Mouse (Mus musculus) testis, adult 2 months (tissue): Measurements from ENCODE around the gene Lrrc8d.

Experiments used
- CTCF ChIP-seq: fragments of 200-500 bp; IDR thresholded peaks from 2 replicates; pipeline ENCODE4 v1.5.1; 2012; ENCODE audit warnings: low read depth, mild to moderate bottlenecking, inconsistent platforms, low read length, moderate library complexity; ENCODE audit not compliant: control insufficient read depth, insufficient read depth, insufficient replicate concordance
- POLR2A ChIP-seq: fragments of 200-500 bp; IDR thresholded peaks from 2 replicates; pipeline ENCODE4 v1.6.1; 2012; ENCODE audit warnings: low read depth, mild to moderate bottlenecking, inconsistent platforms, low read length, moderate library complexity; ENCODE audit not compliant: control insufficient read depth

DNA sequence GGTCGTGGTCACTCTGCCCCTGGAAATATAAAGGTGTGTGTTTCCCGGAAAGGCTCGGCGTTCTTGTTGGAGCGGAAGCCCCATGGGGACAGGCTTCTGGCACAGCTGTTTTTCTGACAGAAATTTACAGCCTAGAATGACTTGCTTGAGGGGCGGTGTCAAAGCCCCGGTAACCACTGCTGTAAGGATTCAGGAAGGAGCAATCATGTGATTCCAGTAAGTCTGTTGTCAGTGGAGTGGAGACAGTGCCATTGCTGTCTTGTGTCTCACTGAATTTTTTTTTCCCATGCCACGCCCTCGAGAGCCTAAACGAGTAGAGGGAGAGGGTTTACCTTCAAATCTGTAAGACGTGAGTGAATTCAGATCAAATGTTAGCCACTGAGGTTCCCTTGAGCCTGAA lies 6.9 kb downstream of the Lrrc8d start:
- TF ChIP-seq CTCF (no peak), POLR2A (no peak)
